Mouse (Mus musculus): ENCODE results near the gene Kcnk4. TPM values are rescaled to one million over a fixed set of nuclear protein-coding genes. Genes with fewer than 3 reads are reported as not detected.

Kcnk4 gene
- 0.06 TPM in 1 of 2 replicates, not detected in the other for polyA plus RNA-seq (2015; fragmentation: Nextera tagmentation; extraction: Ambion mirVana)

- 0 out of 2 replicates have a peak within 1 kb of the TSS, but pooled peaks have one; percentile 9 for H3K9ac ChIP-seq
- H3K4me2 ChIP-seq = peak within 1 kb of the TSS; percentile 53
- WGBS (ENCODE audit: insufficient replicate concordance) = 17% methylated on average over 19 of the region's 23 CpGs
- H3K36me3 ChIP-seq = no peaks in the 10 kb centered on the region
- no peak within 1 kb of the TSS for H3K27ac ChIP-seq
- ATAC-seq (ENCODE audit: low read depth) (no peak), DNase-seq (no peak)
- peak within 1 kb of the TSS; percentile 33 for H3K4me3 ChIP-seq (replicated peaks)
- H3K4me1 ChIP-seq (replicated peaks) = peaks cover 8% of the 10 kb centered on the region
- no peaks in the 10 kb centered on the region for H3K9me3 ChIP-seq (replicated peaks)
- peaks cover 71% of the 10 kb centered on the region for H3K27me3 ChIP-seq
Measured at GRCm38 (mm10) chr19:6934195-6934977, at the start of gene Kcnk4. Kcnk4 (minus strand) TSS chr19:6934515.

GRCm38 (mm10) chr19:6983621-6984020, 49.3 kb upstream of the Kcnk4 start:
- peaks cover 32% of the 10 kb centered on the region for H3K36me3 ChIP-seq
- H3K9me3 ChIP-seq (replicated peaks) = no peaks in the 10 kb centered on the region
- H3K27ac ChIP-seq = no peak overlapping the region
- no peaks in the 10 kb centered on the region for H3K27me3 ChIP-seq
- WGBS (ENCODE audit: insufficient replicate concordance) = 83% methylated on average over 5 of the region's 5 CpGs
- H3K4me1 ChIP-seq (replicated peaks) = peaks cover 68% of the 10 kb centered on the region
- ATAC-seq (ENCODE audit: low read depth) = no peak
- no peak overlapping the region for H3K4me3 ChIP-seq (replicated peaks)
- no peak for DNase-seq
- no peak overlapping the region for H3K9ac ChIP-seq
- H3K4me2 ChIP-seq = no peak overlapping the region

GRCm38 (mm10) chr19:6981465-6981864, 47.1 kb upstream of the Kcnk4 start:
- H3K36me3 ChIP-seq = peaks cover 52% of the 10 kb centered on the region
- peaks cover 71% of the 10 kb centered on the region for H3K4me1 ChIP-seq (replicated peaks)
- DNase-seq (no peak), ATAC-seq (ENCODE audit: low read depth) (no peak)
- no peaks in the 10 kb centered on the region for H3K9me3 ChIP-seq (replicated peaks)
- peak overlapping the region; percentile 97 for H3K4me2 ChIP-seq
- WGBS (ENCODE audit: insufficient replicate concordance) = 87% methylated on average over 4 of the region's 4 CpGs
- peak overlapping the region; percentile 85 for H3K9ac ChIP-seq
- peak overlapping the region; percentile 80 for H3K4me3 ChIP-seq (replicated peaks)
- no peaks in the 10 kb centered on the region for H3K27me3 ChIP-seq
- peak overlapping the region; percentile 86 for H3K27ac ChIP-seq

GRCm38 (mm10) chr19:6980381-6981093, 46.2 kb upstream of the Kcnk4 start, which contains the start of gene Fkbp2:
Fkbp2 (minus strand) TSS chr19:6980501.
- Histone ChIP-seq H3K27ac (peak within 1 kb of the TSS; percentile 89), H3K27me3 (no peaks in the 10 kb centered on the region), H3K4me2 (peak within 1 kb of the TSS; percentile 97), H3K4me3 (replicated peaks) (peak within 1 kb of the TSS; percentile 80), H3K36me3 (peaks cover 52% of the 10 kb centered on the region), H3K4me1 (replicated peaks) (peaks cover 71% of the 10 kb centered on the region), H3K9ac (peak within 1 kb of the TSS; percentile 85), H3K9me3 (replicated peaks) (no peaks in the 10 kb centered on the region)
- ATAC-seq (ENCODE audit: low read depth) (peak; percentile 81), DNase-seq (peak; percentile 99)
- WGBS (ENCODE audit: insufficient replicate concordance) = under 1% methylated on average over 38 of the region's 38 CpGs

GRCm38 (mm10) chr19:6979486-6980380, 45.4 kb upstream of the Kcnk4 start:
- H3K9ac ChIP-seq = peak overlapping the region; percentile 85

GRCm38 (mm10) chr19:6979001-6979479, 44.7 kb upstream of the Kcnk4 start:
- peak; percentile 53 for DNase-seq
- Histone ChIP-seq H3K27ac (peak overlapping the region; percentile 89), H3K4me2 (peak overlapping the region; percentile 97), H3K4me3 (replicated peaks) (peak overlapping the region; percentile 80), H3K36me3 (peaks cover 43% of the 10 kb centered on the region), H3K9ac (peak overlapping the region; percentile 83), H3K27me3 (no peaks in the 10 kb centered on the region), H3K9me3 (replicated peaks) (no peaks in the 10 kb centered on the region), H3K4me1 (replicated peaks) (peaks cover 70% of the 10 kb centered on the region)
- no peak for ATAC-seq (ENCODE audit: low read depth)
- WGBS (ENCODE audit: insufficient replicate concordance) = 3% methylated on average over 11 of the region's 11 CpGs

More at GRCm38 (mm10) chr19:6979486-6980380, 45.4 kb upstream of the Kcnk4 start:
- Histone ChIP-seq H3K27me3 (no peaks in the 10 kb centered on the region), H3K36me3 (peaks cover 45% of the 10 kb centered on the region), H3K27ac (peak overlapping the region; percentile 89), H3K9me3 (replicated peaks) (no peaks in the 10 kb centered on the region), H3K4me1 (replicated peaks) (peaks cover 66% of the 10 kb centered on the region), H3K4me2 (peak overlapping the region; percentile 97), H3K4me3 (replicated peaks) (peak overlapping the region; percentile 80)
- WGBS (ENCODE audit: insufficient replicate concordance) = under 1% methylated on average over 57 of the region's 59 CpGs
- peak; percentile 84 for ATAC-seq (ENCODE audit: low read depth)
- DNase-seq = peak; percentile 98

GRCm38 (mm10) chr19:6978639-6978974, 44.3 kb upstream of the Kcnk4 start:
- H3K36me3 ChIP-seq = peaks cover 39% of the 10 kb centered on the region
- no peaks in the 10 kb centered on the region for H3K9me3 ChIP-seq (replicated peaks)
- H3K9ac ChIP-seq = peak overlapping the region; percentile 83
- peak overlapping the region; percentile 97 for H3K4me2 ChIP-seq
- DNase-seq (no peak), ATAC-seq (ENCODE audit: low read depth) (no peak)
- H3K4me3 ChIP-seq (replicated peaks) = peak overlapping the region; percentile 80
- H3K27ac ChIP-seq = peak overlapping the region; percentile 89
- 35% methylated on average over 3 of the region's 3 CpGs for WGBS (ENCODE audit: insufficient replicate concordance)
- H3K27me3 ChIP-seq = no peaks in the 10 kb centered on the region
- peaks cover 75% of the 10 kb centered on the region for H3K4me1 ChIP-seq (replicated peaks)

GRCm38 (mm10) chr19:6977759-6978638, 43.7 kb upstream of the Kcnk4 start:
- DNase-seq = no peak
- no peaks in the 10 kb centered on the region for H3K27me3 ChIP-seq
- H3K4me1 ChIP-seq (replicated peaks) = peaks cover 79% of the 10 kb centered on the region
- peak overlapping the region; percentile 97 for H3K4me2 ChIP-seq
- peak overlapping the region; percentile 80 for H3K4me3 ChIP-seq (replicated peaks)
- peaks cover 35% of the 10 kb centered on the region for H3K36me3 ChIP-seq
- H3K9ac ChIP-seq = peak overlapping the region; percentile 83
- H3K9me3 ChIP-seq (replicated peaks) = no peaks in the 10 kb centered on the region
- ATAC-seq (ENCODE audit: low read depth) = no peak
- WGBS (ENCODE audit: insufficient replicate concordance) = 71% methylated on average over 13 of the region's 13 CpGs
- peak overlapping the region; percentile 89 for H3K27ac ChIP-seq

- no peak for ATAC-seq (ENCODE audit: low read depth)
- peak within 1 kb of the TSS; percentile 87 for H3K27ac ChIP-seq
- no peaks in the 10 kb centered on the region for H3K27me3 ChIP-seq
- no peaks in the 10 kb centered on the region for H3K9me3 ChIP-seq (replicated peaks)
- DNase-seq = no peak
- H3K4me3 ChIP-seq (replicated peaks) = peak within 1 kb of the TSS; percentile 74
- under 1% methylated on average over 16 of the region's 16 CpGs for WGBS (ENCODE audit: insufficient replicate concordance)
- H3K36me3 ChIP-seq = peaks cover 25% of the 10 kb centered on the region
- peak within 1 kb of the TSS; percentile 81 for H3K9ac ChIP-seq
- peaks cover 79% of the 10 kb centered on the region for H3K4me1 ChIP-seq (replicated peaks)
- H3K4me2 ChIP-seq = peak within 1 kb of the TSS; percentile 97
Measured at GRCm38 (mm10) chr19:6975537-6976521, 41.5 kb upstream of the Kcnk4 start, which contains the start of gene Plcb3. Plcb3 (minus strand) TSS chr19:6976470.
